Mouse (Mus musculus): Measurements from ENCODE around the gene H6pd. TPM values are rescaled to one million over a fixed set of nuclear protein-coding genes. Genes with fewer than 3 reads are reported as not detected.

H6pd gene
- polyA plus RNA-seq, 1 experiment = 21.8 TPM

DNA sequence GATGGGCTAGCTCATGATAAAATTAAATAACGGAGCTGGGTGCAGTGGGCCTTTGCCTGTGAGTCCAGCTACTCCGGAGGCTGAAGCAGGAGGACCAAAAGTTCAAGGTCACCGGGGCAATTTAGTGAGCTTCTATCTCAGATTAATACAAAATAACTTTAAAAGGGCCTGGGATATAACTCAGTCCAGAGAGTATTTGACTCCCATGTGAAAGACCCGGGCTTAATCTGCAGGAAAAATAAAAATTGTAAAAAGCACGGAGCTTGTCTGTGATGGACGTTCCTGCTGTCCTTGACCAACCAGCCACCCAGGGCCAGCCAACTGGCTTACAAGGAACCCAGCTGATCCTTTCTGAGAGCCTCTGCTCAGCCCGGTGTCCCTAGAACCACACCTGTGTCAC lies 29.7 kb upstream of the H6pd start:
- no peaks in the 10 kb centered on the region for H3K36me3 ChIP-seq (ENCODE audit: control insufficient read depth, insufficient read depth)
- H3K27me3 ChIP-seq (ENCODE audit: control insufficient read depth, insufficient read depth, insufficient read length) = peaks cover 13% of the 10 kb centered on the region
- no peak overlapping the region for H3K4me2 ChIP-seq (ENCODE audit: low read depth)
- no peak overlapping the region for H3K4me3 ChIP-seq
- no peaks in the 10 kb centered on the region for H3K79me2 ChIP-seq (ENCODE audit: control insufficient read depth, insufficient read depth)
- TF ChIP-seq POLR2AphosphoS2 (IDR thresholded peaks at IDR 0.05; ENCODE audit: insufficient read length, low read depth) (no peak), USF1 (IDR thresholded peaks at IDR 0.05; ENCODE audit: low read depth) (no peak), E2F4 (IDR thresholded peaks at IDR 0.05; ENCODE audit: insufficient read depth) (no peak), TCF3 (IDR thresholded peaks at IDR 0.05; ENCODE audit: insufficient read length, low read depth) (no peak), SRF (IDR thresholded peaks at IDR 0.05; ENCODE audit: control insufficient read depth, insufficient read length, low read depth) (no peak), MAX (IDR thresholded peaks at IDR 0.05; ENCODE audit: low read depth) (no peak), MYOG (IDR thresholded peaks at IDR 0.05; ENCODE audit: control insufficient read depth in 1 of 3, insufficient read depth in 1 of 3, insufficient read length in 2 of 3, low read depth in 2 of 3) (no peak), POLR2A (IDR thresholded peaks at IDR 0.05; ENCODE audit: insufficient read length, low read depth) (no peak), TCF12 (IDR thresholded peaks at IDR 0.05; ENCODE audit: insufficient read depth, poor library complexity, severe bottlenecking) (no peak), CEBPB (IDR thresholded peaks at IDR 0.05; ENCODE audit: insufficient read depth, poor library complexity, severe bottlenecking) (no peak), REST (IDR thresholded peaks at IDR 0.05; ENCODE audit: insufficient read depth, insufficient read length) (no peak), MYOD1 (IDR thresholded peaks at IDR 0.05; ENCODE audit: control insufficient read depth in 1 of 3, insufficient read length in 2 of 3, low read depth in 2 of 3) (no peak)
- H3ac ChIP-seq (ENCODE audit: control insufficient read depth, insufficient read length) = no peak overlapping the region

DNA sequence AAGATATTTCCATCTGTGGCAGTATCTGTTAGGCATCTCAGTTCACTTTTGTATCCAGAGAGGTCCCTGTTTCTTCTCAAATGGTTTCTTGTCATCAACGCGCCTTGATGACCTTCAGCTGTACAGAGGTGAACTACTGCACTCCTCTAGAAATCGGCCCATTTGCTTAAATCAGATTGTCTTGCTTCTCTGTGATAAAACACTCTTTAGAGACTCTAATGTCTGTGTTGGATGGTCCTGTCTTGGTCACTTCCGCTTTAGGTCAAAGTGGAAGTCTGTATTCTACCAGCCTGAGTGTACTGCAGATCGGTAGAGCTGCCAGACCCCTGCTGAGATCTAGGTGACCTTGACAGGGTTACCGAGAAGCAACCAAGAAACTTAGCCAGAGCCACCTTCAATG lies 27.3 kb upstream of the H6pd start:
- no peak overlapping the region for H3K4me2 ChIP-seq (ENCODE audit: low read depth)
- H3K36me3 ChIP-seq (ENCODE audit: control insufficient read depth, insufficient read depth) = no peaks in the 10 kb centered on the region
- peaks cover 26% of the 10 kb centered on the region for H3K27me3 ChIP-seq (ENCODE audit: control insufficient read depth, insufficient read depth, insufficient read length)
- TF ChIP-seq TCF12 (IDR thresholded peaks at IDR 0.05; ENCODE audit: insufficient read depth, poor library complexity, severe bottlenecking) = no peak
- TF ChIP-seq MYOD1 (IDR thresholded peaks at IDR 0.05; ENCODE audit: control insufficient read depth in 1 of 3, insufficient read length in 2 of 3, low read depth in 2 of 3) = no peak
- no peak for TF ChIP-seq USF1 (IDR thresholded peaks at IDR 0.05; ENCODE audit: low read depth)
- TF ChIP-seq SRF (IDR thresholded peaks at IDR 0.05; ENCODE audit: control insufficient read depth, insufficient read length, low read depth) = no peak
- no peak for TF ChIP-seq TCF3 (IDR thresholded peaks at IDR 0.05; ENCODE audit: insufficient read length, low read depth)
- TF ChIP-seq MYOG (IDR thresholded peaks at IDR 0.05; ENCODE audit: control insufficient read depth in 1 of 3, insufficient read depth in 1 of 3, insufficient read length in 2 of 3, low read depth in 2 of 3) = no peak
- TF ChIP-seq E2F4 (IDR thresholded peaks at IDR 0.05; ENCODE audit: insufficient read depth) = no peak
- TF ChIP-seq REST (IDR thresholded peaks at IDR 0.05; ENCODE audit: insufficient read depth, insufficient read length) = no peak
- no peaks in the 10 kb centered on the region for H3K79me2 ChIP-seq (ENCODE audit: control insufficient read depth, insufficient read depth)
- no peak overlapping the region for H3K4me3 ChIP-seq
- no peak overlapping the region for H3ac ChIP-seq (ENCODE audit: control insufficient read depth, insufficient read length)

DNA sequence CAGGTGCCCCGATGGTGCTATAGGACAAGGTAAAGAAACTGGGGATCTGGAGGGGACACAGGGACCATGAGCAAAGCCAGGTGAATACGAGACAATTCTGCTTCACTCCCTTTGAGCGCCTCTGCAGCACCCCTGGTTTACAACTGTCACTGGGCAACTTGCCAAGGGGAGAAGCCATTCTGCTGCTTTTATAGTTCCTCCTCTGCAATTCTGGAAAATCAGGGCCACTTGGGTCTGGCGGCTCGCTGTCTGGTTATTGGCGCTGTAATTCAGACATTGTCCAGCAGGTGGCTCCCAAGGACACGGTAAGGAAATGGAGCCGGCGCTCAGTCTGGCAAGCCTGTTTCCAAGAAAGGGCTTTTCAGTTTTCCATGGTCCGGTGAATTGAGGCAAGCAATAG lies 26.5 kb upstream of the H6pd start:
- peaks cover 26% of the 10 kb centered on the region for H3K27me3 ChIP-seq (ENCODE audit: control insufficient read depth, insufficient read depth, insufficient read length)
- no peaks in the 10 kb centered on the region for H3K36me3 ChIP-seq (ENCODE audit: control insufficient read depth, insufficient read depth)
- no peak overlapping the region for H3K4me2 ChIP-seq (ENCODE audit: low read depth)
- no peaks in the 10 kb centered on the region for H3K79me2 ChIP-seq (ENCODE audit: control insufficient read depth, insufficient read depth)
- H3ac ChIP-seq (ENCODE audit: control insufficient read depth, insufficient read length) = no peak overlapping the region
- no peak overlapping the region for H3K4me3 ChIP-seq
- TF ChIP-seq POLR2AphosphoS2 (IDR thresholded peaks at IDR 0.05; ENCODE audit: insufficient read length, low read depth) = no peak
- TF ChIP-seq POLR2A (IDR thresholded peaks at IDR 0.05; ENCODE audit: insufficient read length, low read depth) = no peak

DNA sequence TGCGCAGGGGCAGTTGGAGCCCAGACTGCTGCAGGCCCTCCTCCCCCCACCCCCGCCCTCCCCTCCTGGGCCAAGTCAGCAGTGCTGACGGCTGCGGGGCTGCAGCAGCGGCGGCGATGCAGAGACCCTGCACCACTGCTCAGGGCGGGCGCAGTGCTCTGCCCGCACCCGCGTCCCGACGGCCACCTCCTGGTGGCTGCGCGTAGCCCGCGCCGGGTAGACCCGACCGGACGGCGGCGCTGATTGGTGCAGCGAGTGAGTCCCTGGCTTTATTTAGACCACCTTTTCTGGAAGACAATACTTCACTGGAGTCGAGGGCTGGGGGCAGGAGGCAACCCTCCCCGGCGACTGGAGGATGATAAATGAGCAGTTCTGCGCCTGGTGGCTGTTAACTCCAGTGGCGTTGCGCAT lies 24.4 kb upstream of the H6pd start:
- Histone ChIP-seq H3ac (ENCODE audit: control insufficient read depth, insufficient read length) (no peak overlapping the region), H3K79me2 (ENCODE audit: control insufficient read depth, insufficient read depth) (no peaks in the 10 kb centered on the region), H3K36me3 (ENCODE audit: control insufficient read depth, insufficient read depth) (no peaks in the 10 kb centered on the region), H3K4me2 (ENCODE audit: low read depth) (no peak overlapping the region), H3K27me3 (ENCODE audit: control insufficient read depth, insufficient read depth, insufficient read length) (peaks cover 39% of the 10 kb centered on the region), H3K4me3 (no peak overlapping the region)
- no peak for TF ChIP-seq POLR2A (IDR thresholded peaks at IDR 0.05; ENCODE audit: insufficient read length, low read depth)
- TF ChIP-seq USF1 (IDR thresholded peaks at IDR 0.05; ENCODE audit: low read depth) = no peak
- TF ChIP-seq REST (IDR thresholded peaks at IDR 0.05; ENCODE audit: insufficient read depth, insufficient read length) = no peak
- no peak for TF ChIP-seq TCF3 (IDR thresholded peaks at IDR 0.05; ENCODE audit: insufficient read length, low read depth)

DNA sequence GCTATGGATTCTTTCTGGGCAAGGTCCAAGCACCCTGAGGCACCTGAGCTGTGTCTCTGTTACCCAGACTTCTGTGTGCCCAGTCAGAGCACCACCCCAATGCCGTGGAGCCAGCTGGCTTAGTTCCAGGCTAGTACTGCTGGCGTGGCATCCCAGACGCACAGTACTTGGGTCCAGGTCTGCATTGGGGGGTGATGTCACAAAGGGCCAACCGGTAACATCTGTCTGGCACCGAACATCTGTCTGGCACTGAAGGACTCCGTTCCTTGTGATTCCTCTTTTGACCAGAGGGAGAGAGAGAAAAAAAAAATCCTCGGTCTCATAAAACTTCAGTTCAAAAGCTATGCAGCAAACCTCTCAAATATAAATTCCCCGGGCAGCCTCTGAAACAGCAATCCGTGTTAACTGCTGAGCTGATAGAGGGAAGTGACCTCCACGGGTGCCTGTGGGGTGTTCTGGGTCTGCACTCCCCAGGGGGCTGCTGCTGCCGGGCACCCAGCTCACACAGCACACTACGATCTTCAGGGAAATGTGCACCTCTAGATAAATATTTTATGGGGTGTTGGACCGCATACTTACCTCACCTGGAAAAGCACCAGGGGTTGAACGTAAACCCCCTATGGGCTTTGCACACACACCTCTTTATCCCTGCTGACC lies 22.5 kb upstream of the H6pd start:
- Histone ChIP-seq H3K79me2 (ENCODE audit: control insufficient read depth, insufficient read depth) (no peaks in the 10 kb centered on the region), H3ac (ENCODE audit: control insufficient read depth, insufficient read length) (no peak overlapping the region), H3K4me2 (ENCODE audit: low read depth) (peak overlapping the region; percentile 94), H3K4me3 (peak overlapping the region; percentile 19), H3K36me3 (ENCODE audit: control insufficient read depth, insufficient read depth) (no peaks in the 10 kb centered on the region), H3K27me3 (ENCODE audit: control insufficient read depth, insufficient read depth, insufficient read length) (peaks cover 47% of the 10 kb centered on the region)
- TF ChIP-seq MAX (IDR thresholded peaks at IDR 0.05; ENCODE audit: low read depth) = no peak
- no peak for TF ChIP-seq POLR2AphosphoS2 (IDR thresholded peaks at IDR 0.05; ENCODE audit: insufficient read length, low read depth)
- no peak for TF ChIP-seq TCF12 (IDR thresholded peaks at IDR 0.05; ENCODE audit: insufficient read depth, poor library complexity, severe bottlenecking)
- no peak for TF ChIP-seq POLR2A (IDR thresholded peaks at IDR 0.05; ENCODE audit: insufficient read length, low read depth)
- no peak for TF ChIP-seq TCF3 (IDR thresholded peaks at IDR 0.05; ENCODE audit: insufficient read length, low read depth)
- TF ChIP-seq SRF (IDR thresholded peaks at IDR 0.05; ENCODE audit: control insufficient read depth, insufficient read length, low read depth) = no peak
- TF ChIP-seq REST (IDR thresholded peaks at IDR 0.05; ENCODE audit: insufficient read depth, insufficient read length) = no peak

Measured in myocyte (in vitro differentiated cells).